Mouse (Mus musculus) small intestine, adult 10 weeks (tissue): ENCODE results near the gene Zc3h18. TPM values are rescaled to one million over a fixed set of nuclear protein-coding genes. Genes with fewer than 3 reads are reported as not detected.

Experiments
- polyA plus RNA-seq: library from polyadenylated mRNA; stranded (reverse); fragments of 350-450 nt; fragmentation: Illumina TruSeq; extraction: RNeasy Lipid Tissue Mini Kit (QIAGEN cat#74804); gene quantifications from one replicate; pipeline ENCODE4 v1.2.3, GENCODE M21; 2014; ENCODE audit warnings: low replicate concordance

The Zc3h18 gene
- polyA plus RNA-seq: 13.0 TPM

DNA sequence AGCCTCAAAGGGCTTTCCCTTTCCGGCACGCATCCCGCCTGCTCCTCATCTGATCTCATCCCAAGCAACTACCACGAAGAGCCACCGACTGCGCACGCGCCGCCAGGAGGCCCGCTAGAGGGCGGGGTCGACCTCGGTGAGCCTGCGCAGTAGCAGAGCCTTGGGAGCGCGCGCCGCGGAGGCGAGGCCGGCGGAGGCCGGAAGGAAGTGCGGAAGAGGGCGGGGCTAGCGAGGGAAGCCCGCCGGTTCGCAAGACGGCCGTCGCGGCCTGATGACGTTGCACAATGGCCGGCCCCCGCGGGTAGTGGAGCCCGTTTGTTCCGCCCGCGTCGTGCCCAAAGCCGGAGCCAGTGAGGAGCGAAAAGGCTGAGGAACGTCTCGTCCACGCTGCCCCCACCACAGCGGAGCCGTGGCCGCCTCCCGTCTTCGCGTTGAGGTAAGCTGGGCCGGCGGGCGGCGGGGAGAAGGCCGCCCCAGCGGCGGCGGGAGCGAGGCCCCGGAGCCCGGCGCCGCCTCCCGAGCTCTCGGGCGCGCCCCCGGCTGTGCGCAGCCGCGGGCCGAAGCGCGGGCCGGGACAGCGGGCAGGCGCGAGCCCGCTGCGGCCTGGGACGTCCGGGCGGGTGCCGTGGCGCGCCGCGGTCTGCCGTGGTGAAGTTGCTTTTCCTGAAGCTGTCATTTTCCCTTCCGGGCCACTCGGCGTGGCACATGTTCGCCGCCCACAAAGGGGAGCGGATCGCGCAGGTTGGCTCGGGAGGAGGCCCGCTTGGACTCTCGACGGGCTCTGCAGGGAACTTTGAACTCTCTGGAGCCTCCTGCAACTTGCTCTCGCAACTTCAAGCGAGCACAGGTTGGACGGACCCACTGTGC lies at the start of gene Zc3h18:
Zc3h18 (plus strand) TSS at position 245 of the 867 bp plus-strand sequence.

GRCm38 (mm10) chr8:122360696-122361416 lies 15.6 kb upstream of the Zc3h18 start, which contains the start of gene Trhr2:
TSS of gene Trhr2 (minus strand) at chr8:122360746.

GRCm38 (mm10) chr8:122421376-122422070 lies 45.1 kb downstream of the Zc3h18 start, which contains the start of gene Il17c:
TSS of gene Il17c (plus strand) at chr8:122422020.

DNA sequence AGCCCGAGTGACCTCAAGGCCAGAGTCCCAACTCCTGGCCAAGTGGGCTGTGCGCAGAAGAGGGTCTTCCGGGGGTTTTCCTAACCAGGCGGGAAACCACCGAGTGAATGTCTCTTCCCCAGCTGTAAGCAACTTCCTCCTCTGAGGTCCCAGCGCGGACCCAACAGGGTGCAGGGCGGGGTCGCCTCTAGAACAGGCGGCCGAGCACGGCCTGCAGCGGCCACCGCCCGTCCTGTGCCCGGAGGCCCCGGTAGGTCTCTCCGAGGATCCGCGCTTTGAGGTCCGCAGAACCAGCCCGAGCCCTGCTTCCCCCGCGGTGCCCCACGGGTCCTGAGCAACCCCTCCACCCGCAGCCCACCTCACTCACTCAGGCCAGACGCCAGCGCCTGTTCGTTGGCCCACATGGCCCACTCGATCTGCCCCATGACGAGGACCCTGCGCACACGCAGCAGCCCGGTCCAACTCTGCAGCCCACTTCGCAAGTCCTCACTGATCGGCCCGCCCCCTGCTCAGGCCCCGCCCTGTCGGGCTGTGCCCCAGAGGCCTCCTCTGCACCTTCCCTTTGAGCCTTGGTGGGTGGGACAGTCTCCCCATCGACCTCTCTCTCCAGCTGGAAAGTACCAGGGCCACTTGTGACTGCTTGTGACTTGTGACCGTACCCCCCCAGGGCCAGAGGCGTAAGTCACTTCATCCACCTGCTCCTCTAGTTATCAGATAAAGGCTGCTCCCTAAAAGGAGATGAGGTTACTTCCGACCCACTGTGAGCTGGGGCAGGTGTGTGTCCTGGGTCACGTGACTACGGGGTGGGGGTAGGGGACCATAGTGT lies 56.2 kb downstream of the Zc3h18 start, which contains the start of gene Cyba:
Cyba (minus strand) TSS at position 488 of the 826 bp plus-strand sequence.

DNA sequence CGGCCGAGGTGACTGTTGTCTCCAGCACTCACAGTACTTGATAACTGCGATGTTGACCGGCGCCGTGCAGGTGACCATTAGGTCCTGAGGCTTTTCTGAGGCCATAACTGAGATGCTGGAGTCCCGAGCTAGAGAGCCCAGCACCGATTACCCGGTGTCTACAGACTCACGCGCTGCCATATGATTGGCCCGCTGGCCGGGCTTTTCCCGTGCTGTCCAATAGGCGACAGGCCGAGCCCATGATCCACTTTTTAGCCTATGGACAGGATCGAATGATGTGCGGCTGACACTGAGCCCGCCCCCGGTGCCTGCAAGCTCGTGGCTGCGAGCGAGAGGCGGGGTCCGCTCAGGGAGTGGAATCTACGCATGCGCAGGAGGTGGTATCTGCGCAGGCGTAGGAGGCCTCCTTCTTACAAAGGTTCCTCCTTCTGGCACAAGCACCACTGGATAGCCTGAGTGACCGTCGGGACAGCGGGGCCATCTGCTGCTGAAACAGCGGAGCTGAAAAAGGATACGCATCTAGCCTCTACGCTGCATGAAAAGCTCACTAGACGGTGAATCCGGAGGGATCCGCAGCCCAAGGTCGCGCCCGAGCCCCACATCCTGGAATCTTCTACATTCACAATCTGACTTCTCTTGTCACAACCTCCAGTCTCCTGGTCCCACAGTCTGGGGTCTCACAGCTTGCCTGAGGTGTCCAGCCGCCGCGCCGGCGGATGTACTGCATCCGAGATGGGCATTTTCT lies 67.0 kb downstream of the Zc3h18 start, which contains the start of gene Mvd:
Mvd (minus strand) TSS at position 161 of the 745 bp plus-strand sequence.

GRCm38 (mm10) chr8:122460524-122461472 lies 84.4 kb downstream of the Zc3h18 start, which contains the start of gene Snai3:
TSS of gene Snai3 (minus strand) at chr8:122460733.

Other genes starting within 250 kb of the Zc3h18 start
- 0.37 TPM for gene Zfpm1, start 94.5 kb upstream of the Zc3h18 start, polyA plus RNA-seq
- gene Trhr2, start 15.9 kb upstream of the Zc3h18 start, polyA plus RNA-seq: not detected
- not detected for gene Il17c, start 45.4 kb downstream of the Zc3h18 start, polyA plus RNA-seq
- gene Cyba, start 56.3 kb downstream of the Zc3h18 start, polyA plus RNA-seq: not detected
- gene Mvd, start 66.8 kb downstream of the Zc3h18 start, polyA plus RNA-seq: not detected
- gene Snai3, start 84.1 kb downstream of the Zc3h18 start, polyA plus RNA-seq: not detected
- 10.5 TPM for gene Rnf166, start 99.5 kb downstream of the Zc3h18 start, polyA plus RNA-seq
- gene Ctu2, start 99.5 kb downstream of the Zc3h18 start, polyA plus RNA-seq: not detected
- gene Piezo1, start 174.7 kb downstream of the Zc3h18 start, polyA plus RNA-seq: 0.26 TPM
- gene Cdt1, start 191.4 kb downstream of the Zc3h18 start, polyA plus RNA-seq: 2.0 TPM
- 1.7 TPM for gene Aprt, start 200.3 kb downstream of the Zc3h18 start, polyA plus RNA-seq
- gene Galns, start 234.9 kb downstream of the Zc3h18 start, polyA plus RNA-seq: 1.4 TPM
- 1.9 TPM for gene Trappc2l, start 235.0 kb downstream of the Zc3h18 start, polyA plus RNA-seq
- gene Pabpn1l, start 246.1 kb downstream of the Zc3h18 start, polyA plus RNA-seq: not detected